Mouse (Mus musculus) layer of hippocampus, adult 18-20 months (tissue): ENCODE measurements around the gene Rusc2. TPM values are rescaled to one million over a fixed set of nuclear protein-coding genes. Genes with fewer than 3 reads are reported as not detected.

Source experiments
- DNase-seq, 2 experiments: peaks; one replicate each; pipeline ENCODE4 v3.0.0; 2022; ENCODE audit warnings: low spot score in 2 of 2
- long read RNA-seq: library from polyadenylated mRNA; stranded (forward); transcript quantifications from one replicate; pipeline ENCODE4 v2.0.0, GENCODE M21; 2021
- total RNA-seq, 2 experiments: library from RNA; stranded (reverse); gene quantifications; 2 replicates each; pipeline ENCODE4 v1.2.3; 2021

Gene Rusc2
- 100 to 1,000 TPM; 119 to 124 TPM for total RNA-seq
- long read RNA-seq, full-length matches to known transcripts: 67 of 199 reads
- long read RNA-seq, partial matches to known transcripts: 102 of 199 reads
- long read RNA-seq, other reads (novel, unspliced or antisense): 30 of 199 reads

- DNase-seq: peak; percentile 92 to 95
These were observed at the start of gene Rusc2 for GRCm38 (mm10) chr4:43381408-43382154. Gene Rusc2, plus strand, starts transcription at chr4:43381979.

- no peak for DNase-seq
These were observed 47.0 kb upstream of the Rusc2 start for GRCm38 (mm10) chr4:43334771-43335170.

- no peak for DNase-seq
These were observed 45.6 kb upstream of the Rusc2 start for GRCm38 (mm10) chr4:43336176-43336575.

- no peak for DNase-seq
These were observed 41.5 kb upstream of the Rusc2 start for GRCm38 (mm10) chr4:43340096-43340804.

GRCm38 (mm10) chr4:43341276-43341891 lies 40.4 kb upstream of the Rusc2 start:
- no peak for DNase-seq

- DNase-seq: no peak
These were observed 39.3 kb upstream of the Rusc2 start for GRCm38 (mm10) chr4:43342443-43342842.

- no peak for DNase-seq
These were observed 36.8 kb upstream of the Rusc2 start for GRCm38 (mm10) chr4:43344932-43345331.

GRCm38 (mm10) chr4:43349206-43349605 lies 32.6 kb upstream of the Rusc2 start:
- no peak for DNase-seq

- no peak for DNase-seq
These were observed 31.7 kb upstream of the Rusc2 start for GRCm38 (mm10) chr4:43350038-43350560.

GRCm38 (mm10) chr4:43353662-43354061 lies 28.1 kb upstream of the Rusc2 start:
- DNase-seq: no peak

GRCm38 (mm10) chr4:43364914-43365560 lies 16.7 kb upstream of the Rusc2 start:
- DNase-seq: no peak

GRCm38 (mm10) chr4:43367295-43367694 lies 14.5 kb upstream of the Rusc2 start:
- DNase-seq: no peak

GRCm38 (mm10) chr4:43367787-43368186 lies 14.0 kb upstream of the Rusc2 start:
- DNase-seq: no peak

GRCm38 (mm10) chr4:43371406-43371805 lies 10.4 kb upstream of the Rusc2 start:
- DNase-seq: no peak

GRCm38 (mm10) chr4:43372155-43372554 lies 9.6 kb upstream of the Rusc2 start:
- no peak for DNase-seq

GRCm38 (mm10) chr4:43374266-43374665 lies 7.5 kb upstream of the Rusc2 start:
- DNase-seq: no peak

- no peak for DNase-seq
These were observed 2.2 kb upstream of the Rusc2 start for GRCm38 (mm10) chr4:43379601-43380000.

GRCm38 (mm10) chr4:43380951-43381350 lies 828 bp upstream of the Rusc2 start:
- no peak for DNase-seq

- no peak for DNase-seq
These were observed 609 bp downstream of the Rusc2 start for GRCm38 (mm10) chr4:43382155-43383020.
